Mouse (Mus musculus) ES-Bruce4 (cell line): Measurements from ENCODE around the gene Dpp9.

Experiments used
- CTCF ChIP-seq: IDR thresholded peaks from one replicate; pipeline ENCODE4 v1.8.1; 2011; ENCODE audit warnings: low read depth, low read length
- POLR2A ChIP-seq: IDR thresholded peaks from one replicate; pipeline ENCODE4 v1.8.1; 2011; ENCODE audit warnings: low read length; ENCODE audit not compliant: insufficient read depth

DNA sequence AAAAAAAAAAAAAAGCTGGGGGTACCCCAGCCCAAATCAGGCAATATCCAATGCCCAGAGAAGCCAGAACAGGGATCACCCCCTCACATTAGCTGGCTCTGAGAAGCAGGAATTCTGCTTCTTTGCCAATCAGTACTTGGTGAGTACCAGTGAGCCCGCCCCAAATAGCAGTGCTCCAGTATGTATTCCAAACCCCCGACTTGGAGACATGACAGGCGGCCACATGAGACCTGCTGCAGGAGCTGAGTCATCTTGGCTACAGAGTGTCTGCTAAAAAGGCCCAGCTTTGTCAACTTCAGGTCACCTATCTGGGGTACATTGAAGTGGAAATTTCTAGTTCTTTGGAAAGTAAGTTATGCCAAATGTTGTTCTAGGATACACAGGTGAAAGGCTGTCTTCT lies 7.9 kb upstream of the Dpp9 start:
- TF ChIP-seq CTCF (no peak), POLR2A (no peak)
